Mouse (Mus musculus) megakaryocyte, embryonic 14.5 days (primary cell): ENCODE measurements at regions not wholly inside any gene's neighbourhood (a gene's known extent, or its start where the extent isn't known, plus 50 kb on each side); places are given as distances from the start of the nearest gene placed in this dataset.

Experiments
- FLI1 ChIP-seq: IDR thresholded peaks from 2 replicates; pipeline ENCODE4 v1.6.1; 2012; ENCODE audit warnings: low read length, inconsistent platforms, mixed read lengths
- GATA1 ChIP-seq: IDR thresholded peaks from 3 replicates; pipeline ENCODE4 v1.6.1; 2012; ENCODE audit warnings: mixed read lengths, low read length, inconsistent platforms, borderline replicate concordance

- TF ChIP-seq GATA1 (no peak), FLI1 (no peak)
Measured at GRCm38 (mm10) chr12:70658106-70658505, 167.2 kb upstream of the Frmd6 start.
